Mouse (Mus musculus) bone marrow, adult 2 months (tissue): ENCODE measurements at regions not wholly inside any gene's neighbourhood (a gene's known extent, or its start where the extent isn't known, plus 50 kb on each side); places are given as distances from the start of the nearest gene placed in this dataset.

Experiments used
- CTCF ChIP-seq: fragments of 200-500 bp; IDR thresholded peaks from 2 replicates; pipeline ENCODE4 v1.5.1; 2011; ENCODE audit warnings: low read length, control low read depth; ENCODE audit not compliant: control insufficient read depth, insufficient read depth
- POLR2A ChIP-seq: fragments of 200-500 bp; IDR thresholded peaks from 2 replicates; pipeline ENCODE4 v1.6.1; 2011; ENCODE audit warnings: low read depth, mild to moderate bottlenecking, control low read depth, low read length, borderline replicate concordance; ENCODE audit not compliant: control insufficient read depth

DNA sequence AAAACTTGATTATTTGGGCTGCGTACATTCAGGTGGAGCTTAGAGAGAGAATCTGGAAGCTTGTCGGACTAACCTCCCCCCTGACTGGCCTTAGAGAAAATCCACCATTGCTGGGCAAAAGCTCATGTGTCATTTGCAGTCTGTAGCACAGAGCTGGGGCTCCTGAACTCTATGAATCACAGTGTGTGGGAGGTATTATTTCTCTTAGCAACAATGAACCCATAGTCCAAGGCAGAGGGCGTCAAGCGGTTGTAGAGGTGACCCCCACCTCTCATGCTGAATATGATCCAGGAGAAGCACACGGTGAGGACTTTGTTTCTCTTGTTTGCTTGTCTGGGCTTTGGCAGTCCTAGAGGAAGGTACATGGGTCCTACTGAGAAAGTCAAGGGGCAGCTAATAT, 66.0 kb upstream of the Pcdh8 start:
- no peak for TF ChIP-seq CTCF
- no peak for TF ChIP-seq POLR2A
